Mouse (Mus musculus): ENCODE measurements around the gene Efcab9.

DNA sequence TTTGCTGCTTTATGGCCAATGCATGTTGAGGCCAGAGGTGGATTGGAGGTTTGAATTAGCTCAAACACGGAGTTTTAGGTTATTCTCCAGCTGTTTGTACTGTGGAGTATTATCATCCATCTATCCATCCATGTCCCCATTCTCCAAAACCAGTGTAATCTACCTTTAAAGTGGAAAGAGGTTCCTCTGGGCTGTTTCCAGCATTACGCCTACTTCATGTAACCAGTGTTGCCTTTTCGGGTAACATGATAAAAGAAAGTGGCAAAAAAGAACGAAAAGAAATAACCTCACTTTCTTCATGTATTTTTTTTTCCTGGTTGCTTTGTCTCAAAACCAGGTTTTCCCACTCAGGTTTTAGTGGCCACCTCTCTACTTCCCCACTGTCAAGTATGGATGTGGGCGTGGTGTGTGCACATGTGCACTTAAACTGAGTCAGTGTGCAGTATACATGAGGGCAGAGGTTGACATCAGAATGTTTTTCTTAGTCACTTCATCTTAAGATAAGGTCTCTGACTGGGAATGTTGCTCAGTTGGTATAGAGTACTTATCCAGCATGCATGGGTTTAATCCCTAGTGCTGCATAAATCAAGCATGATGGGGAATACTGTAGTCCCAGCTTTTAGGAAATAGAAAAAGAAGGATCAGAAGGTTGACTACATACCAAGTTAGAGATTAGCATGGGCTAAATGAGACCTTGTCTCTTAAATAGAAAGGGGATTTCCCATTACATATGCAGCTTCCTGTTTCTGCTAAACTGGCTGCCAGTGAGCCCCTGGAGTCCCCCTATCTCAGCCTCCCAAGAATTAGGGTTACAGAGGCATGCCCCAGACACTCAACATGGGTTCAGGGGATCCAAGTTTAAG, 42.8 kb downstream of the Efcab9 start:
- TF ChIP-seq POLR2A (IDR thresholded peaks at IDR 0.05; ENCODE audit: extremely low read depth, insufficient read depth, low read length) (no peak), CTCF (IDR thresholded peaks at IDR 0.05; ENCODE audit: low read depth, low read length) (no peak)

Data from liver, adult 2 months (tissue).